Mouse (Mus musculus) mouse trophoblast stem cell (cell line): Measurements from ENCODE around the gene Msx2.

Source experiments
- in situ Hi-C, 2 experiments: fragments of 300-500 bp; cut with MseI, MboI; formaldehyde crosslinking; loops; 2 replicates in 1 of 2; 3 replicates in 1 of 2; pipeline ENCODE4 v1.15.1; 2025

Gene Msx2

DNA sequence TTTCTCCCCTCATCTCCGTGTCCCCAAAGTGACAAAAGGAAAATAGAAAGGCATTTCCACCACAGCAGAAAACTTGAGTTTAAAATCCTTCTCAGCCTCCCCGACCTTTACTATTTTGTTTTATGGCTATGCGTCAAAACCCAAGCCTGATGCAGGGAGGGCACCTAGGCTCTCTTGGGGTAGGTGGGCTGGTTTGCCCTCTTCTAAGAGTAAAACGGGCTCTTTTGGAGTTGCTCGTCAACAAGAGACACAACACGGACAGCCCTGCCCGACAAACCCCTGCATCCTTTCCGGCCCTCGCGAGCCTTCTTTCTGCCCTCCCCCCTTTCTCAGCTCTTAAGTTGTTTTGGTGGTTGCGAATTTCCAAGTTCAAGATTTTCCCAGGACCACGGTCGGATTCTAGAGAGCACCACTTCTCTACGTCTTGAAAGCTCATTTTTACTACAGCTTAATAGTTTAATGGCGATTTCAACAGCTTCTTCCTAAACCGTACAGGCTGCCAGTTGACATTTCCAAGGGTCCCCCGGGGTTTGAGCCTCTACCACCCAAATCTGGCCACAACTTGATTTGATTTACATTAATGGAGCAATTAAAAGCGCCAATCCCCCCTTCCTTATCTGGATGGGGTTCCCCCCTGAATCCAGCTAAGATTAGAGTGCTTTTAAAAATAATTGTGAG is 6.5 kb downstream of the Msx2 start:
- in situ Hi-C loops = loop anchor here (10.0 to 25.0 kb wide), 2 partner anchors 198 to 596 kb away; partner anchors contain the start of genes Drd1 (in 1 of the 2) and Sfxn1 (in 1 of the 2)

DNA sequence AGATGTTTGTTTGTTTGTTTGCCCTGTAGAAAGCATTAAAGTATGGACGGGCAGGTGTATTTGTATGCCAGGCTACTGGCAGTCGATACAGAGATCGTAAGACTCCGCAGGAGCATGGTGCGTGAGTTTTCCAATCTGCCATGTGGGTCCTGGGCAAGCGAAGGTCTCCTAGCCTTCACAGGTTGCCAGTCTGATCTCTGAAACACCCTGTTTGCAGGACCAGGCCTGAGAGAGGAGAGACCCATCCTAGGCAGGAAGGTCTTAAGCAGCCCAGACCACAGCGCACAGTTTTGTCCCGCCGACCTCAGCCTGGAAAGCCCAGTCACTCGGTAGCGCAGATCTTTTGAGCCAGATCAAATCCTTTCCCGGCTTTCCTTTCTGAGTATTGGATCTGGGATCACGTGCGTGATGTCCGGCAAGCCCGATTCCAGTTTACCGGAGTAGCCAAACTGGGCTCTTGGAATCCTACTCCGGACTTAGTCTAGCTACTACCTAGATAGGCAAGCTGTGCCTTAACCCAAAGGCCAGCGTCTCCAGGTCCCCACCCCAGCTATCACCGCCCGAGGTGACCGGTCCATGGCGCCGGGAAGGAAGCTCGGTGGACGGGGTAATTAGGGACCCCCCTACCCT is 7.6 kb downstream of the Msx2 start:
- in situ Hi-C loops = loop anchor here (10.0 to 25.0 kb wide), 2 partner anchors 199 to 597 kb away; partner anchors contain the start of genes Drd1 (in 1 of the 2) and Sfxn1 (in 1 of the 2)

DNA sequence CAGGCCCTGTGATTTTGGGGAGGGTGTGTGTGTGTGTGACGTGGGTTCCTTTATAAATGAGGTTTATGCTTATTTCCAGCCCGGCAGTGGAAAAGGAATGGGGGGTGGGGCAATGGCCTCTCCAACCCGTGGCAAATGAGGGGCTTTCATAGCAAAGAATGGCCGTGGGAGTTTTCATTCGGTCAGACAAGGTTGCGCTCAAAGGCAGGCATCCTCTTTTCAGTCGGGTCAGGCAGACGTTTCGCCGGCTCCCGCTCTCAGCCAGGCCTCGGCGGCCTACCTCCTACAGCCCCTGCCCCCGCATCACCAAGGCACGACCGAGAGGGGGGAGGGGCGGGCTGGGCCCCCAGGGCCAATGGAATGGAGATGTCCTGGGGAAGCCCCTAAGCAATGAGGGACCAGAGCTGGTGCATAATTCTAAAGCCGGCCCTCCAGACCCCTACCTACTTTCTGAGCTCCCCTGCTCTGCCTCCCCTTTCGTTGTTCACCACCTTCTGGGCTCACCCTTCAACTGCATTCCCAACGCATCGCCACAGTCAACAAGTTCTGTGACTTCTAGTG is 8.4 kb downstream of the Msx2 start:
- in situ Hi-C loops = loop anchor here (5.0 to 25.0 kb wide), 5 partner anchors 123 to 598 kb away; partner anchors contain the start of genes Drd1 (in 1 of the 2) and Sfxn1 (in 1 of the 2)

DNA sequence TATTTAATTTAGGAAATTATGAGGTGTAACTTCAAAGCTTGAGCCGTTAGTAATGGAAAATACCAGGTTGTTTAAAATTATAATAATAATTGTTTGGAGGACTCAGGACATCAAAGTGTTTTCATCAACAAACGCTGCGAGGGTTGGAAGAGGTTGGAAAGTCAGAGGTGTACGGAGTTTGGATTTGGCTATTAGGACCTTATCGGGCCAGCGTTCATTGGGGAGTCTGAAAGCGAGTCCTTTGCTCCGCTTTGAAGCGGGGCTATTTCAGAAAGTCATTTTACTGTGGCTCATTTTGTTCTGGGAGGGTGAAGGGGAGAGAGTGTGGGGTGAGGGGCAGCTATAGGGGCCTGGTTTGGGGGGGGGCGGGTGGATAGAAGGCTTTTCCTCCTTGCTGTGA is 8.9 kb downstream of the Msx2 start:
- in situ Hi-C loops = loop anchor here (5.0 to 25.0 kb wide), 5 partner anchors 123 to 598 kb away; partner anchors contain the start of genes Drd1 (in 1 of the 2) and Sfxn1 (in 1 of the 2)

DNA sequence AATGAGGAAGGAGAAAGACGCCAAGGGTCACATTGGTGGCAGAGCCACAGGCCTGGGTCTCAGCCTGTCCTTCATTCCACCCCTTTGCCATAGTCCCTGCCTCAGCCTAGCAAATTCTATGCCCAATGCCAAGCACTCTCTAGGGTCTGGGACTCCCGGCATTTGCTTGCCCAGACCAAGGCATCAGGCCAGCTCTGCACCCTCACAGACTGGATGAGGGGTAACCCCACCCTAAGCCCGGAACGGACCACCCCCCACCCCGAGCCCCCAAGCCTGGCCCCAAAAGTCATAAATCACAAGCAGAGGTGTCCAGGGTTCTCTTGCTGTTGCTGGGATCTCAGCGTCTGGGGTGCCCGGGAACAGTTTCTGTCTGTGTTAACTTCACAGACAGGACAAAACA is 9.8 kb downstream of the Msx2 start:
- in situ Hi-C loops = loop anchor here (5.0 to 25.0 kb wide), 5 partner anchors 124 to 599 kb away; partner anchors contain the start of genes Drd1 (in 1 of the 2) and Sfxn1 (in 1 of the 2)

DNA sequence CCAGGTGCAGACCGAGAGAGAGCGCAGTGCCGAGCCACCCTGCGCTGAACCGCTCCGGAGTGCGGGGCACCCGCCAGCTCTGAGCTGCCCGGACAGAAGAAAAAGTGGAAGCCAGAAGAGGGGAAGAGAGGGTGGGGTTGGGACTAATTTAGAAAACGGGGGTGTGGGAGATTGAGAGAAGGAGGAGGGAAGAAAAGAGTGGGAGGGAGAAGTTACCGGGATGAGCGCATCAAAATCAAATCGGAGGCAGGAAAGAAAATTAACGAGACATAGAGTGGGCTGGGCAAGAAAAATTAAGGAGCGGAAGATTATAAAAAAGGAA is 10.3 kb downstream of the Msx2 start:
- in situ Hi-C loops = loop anchor here (5.0 to 25.0 kb wide), 5 partner anchors 125 to 600 kb away; partner anchors contain the start of genes Drd1 (in 1 of the 2) and Sfxn1 (in 1 of the 2)

DNA sequence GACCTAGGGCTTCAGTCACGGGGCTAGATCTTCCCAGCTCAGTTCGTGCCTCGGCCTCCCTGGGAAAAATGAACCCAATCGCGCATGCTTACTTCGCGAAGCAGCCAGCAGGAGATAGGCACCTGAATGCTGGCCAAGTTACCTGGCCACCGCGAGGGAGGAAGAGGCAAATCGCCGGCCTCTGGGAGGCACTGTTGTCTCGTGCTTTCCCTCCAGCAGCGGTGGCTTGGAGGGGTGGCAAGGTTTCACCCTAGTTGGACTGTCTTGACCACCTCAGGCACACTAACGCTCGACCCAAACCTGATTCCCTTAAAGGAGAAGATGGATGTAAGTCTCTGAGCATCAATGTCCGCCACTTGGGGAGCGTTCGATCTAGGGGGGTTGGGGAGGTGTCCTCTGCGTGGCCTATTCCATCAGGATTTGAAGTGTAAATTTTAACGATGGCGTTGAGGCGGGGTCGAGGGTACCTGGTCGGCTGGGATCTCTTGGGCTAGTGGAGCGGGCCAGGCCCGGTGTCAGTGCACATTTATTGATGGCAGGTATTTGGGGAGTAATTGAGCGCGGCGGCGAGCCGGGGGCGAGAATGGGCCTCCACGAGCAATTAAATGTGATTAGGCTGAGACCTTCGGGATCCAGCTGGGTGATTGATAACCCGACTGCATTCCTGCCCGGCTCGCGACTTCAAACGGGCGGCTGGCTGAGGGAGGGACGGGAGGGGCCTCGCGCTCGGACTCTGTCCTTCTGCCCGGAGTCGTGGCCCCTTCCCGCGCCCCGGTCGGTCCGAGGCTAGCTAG is 10.8 kb downstream of the Msx2 start:
- in situ Hi-C loops = loop anchor here (5.0 to 25.0 kb wide), 5 partner anchors 125 to 600 kb away; partner anchors contain the start of genes Drd1 (in 1 of the 2) and Sfxn1 (in 1 of the 2)

DNA sequence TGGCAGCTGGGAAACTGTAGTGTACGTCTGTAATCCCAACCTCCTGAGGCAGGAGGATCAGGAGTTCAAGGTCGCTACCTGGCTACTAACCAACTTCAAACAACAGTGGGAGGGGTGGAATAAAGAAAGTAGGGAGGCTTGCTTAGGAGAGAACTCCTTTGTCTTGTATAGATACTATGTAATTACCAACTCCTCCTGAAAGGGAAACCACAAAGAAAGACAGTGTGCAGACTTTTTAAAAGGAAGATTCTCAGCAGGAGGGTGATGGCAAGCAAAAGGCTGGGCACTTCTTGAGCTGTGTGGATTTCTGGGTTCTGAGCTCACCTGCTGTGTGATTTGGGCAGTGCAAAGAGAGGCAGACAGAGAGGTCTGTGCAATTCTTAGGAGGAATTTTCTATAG is 11.5 kb downstream of the Msx2 start:
- in situ Hi-C loops = loop anchor here (5.0 to 25.0 kb wide), 5 partner anchors 126 to 601 kb away; partner anchors contain the start of genes Drd1 (in 1 of the 2) and Sfxn1 (in 1 of the 2)

DNA sequence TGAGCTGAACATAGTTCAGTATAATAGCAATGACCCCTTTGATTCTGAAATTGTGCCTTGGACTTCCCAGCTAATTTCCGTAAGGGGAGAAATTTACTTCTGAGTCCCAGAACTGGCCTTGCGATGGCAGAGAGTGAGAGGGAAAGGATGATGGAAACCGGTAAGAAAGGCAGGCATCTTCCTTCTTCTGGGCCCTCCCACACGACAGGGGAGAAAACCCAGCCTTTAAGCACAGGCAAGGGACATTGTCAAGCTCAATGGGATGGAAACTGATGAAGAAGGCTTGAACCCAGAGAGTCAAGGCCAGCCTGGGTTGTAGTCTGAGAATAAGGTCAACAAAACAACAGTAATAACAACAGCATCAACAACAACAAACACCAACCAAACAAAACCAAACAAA is 14.1 kb downstream of the Msx2 start:
- in situ Hi-C loops = loop anchor here (10.0 to 25.0 kb wide), 2 partner anchors 306 to 604 kb away; partner anchors contain the start of genes Drd1 (in 1 of the 2) and Sfxn1 (in 1 of the 2)

DNA sequence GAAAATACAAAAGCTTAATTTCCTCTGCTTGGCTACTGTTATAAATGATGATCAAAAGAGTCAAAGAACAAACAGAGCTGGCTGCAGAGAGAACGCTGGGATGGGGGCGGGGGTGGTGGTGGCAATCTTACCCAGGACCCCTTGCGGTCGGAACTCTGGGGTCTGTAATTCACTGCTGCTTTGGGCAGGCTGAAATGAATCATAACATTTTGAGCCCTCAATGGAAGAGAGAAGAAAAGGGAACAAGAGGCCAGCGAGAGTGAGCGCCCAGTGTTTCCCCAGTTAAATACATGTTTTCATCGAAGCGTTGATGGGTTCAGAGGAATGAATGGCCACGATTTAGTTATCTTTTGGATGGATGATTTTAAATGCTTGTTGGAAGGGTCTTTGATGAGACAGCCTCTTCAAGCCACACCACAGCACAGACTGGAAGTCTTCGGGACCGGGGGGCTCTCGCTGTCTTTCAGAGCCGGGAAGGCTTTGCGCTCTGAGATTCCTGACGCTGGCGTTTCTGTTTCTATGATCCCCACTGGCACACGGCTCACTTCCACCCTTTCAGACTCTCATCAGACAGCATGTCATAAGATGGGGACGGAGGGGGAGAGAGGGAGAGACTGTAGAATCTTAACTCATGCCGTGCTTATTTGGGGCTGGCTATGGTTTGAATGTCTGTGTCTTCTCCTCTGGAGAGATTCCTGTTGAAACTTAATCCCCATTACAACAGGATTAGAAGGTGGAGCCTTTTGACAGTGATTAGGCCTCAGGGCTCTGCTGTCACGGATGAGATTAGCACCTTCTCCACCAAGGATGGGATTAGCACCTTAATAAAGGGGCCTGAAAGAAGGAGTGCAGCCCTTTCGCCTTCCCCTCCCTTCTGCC is 17.8 kb downstream of the Msx2 start:
- in situ Hi-C loops = loop anchor here (5.0 to 25.0 kb wide), 3 partner anchors 227 to 607 kb away; partner anchors contain the start of genes Drd1 (in 1 of the 2) and Sfxn1 (in 1 of the 2)

DNA sequence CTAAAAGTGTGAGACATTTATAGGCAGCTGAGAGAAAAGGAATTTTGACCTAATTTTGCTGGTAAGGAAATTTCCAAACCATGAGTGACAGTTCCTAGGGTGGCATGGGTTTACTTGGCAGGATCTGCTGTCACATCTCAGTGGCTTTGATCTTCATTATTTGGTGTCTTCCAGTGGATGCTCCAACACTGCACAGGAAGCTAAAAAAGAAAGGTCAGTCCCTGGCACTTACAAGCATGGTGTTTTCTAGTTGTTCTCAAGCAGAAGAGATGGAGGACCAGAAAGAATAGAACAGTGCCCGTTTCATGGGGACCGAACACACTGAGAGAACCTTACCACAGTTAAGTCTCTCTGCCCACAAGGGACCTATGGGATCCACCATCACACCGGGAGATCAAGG is 18.9 kb downstream of the Msx2 start:
- in situ Hi-C loops = loop anchor here (5.0 to 25.0 kb wide), 3 partner anchors 228 to 608 kb away; partner anchors contain the start of genes Drd1 (in 1 of the 2) and Sfxn1 (in 1 of the 2)

DNA sequence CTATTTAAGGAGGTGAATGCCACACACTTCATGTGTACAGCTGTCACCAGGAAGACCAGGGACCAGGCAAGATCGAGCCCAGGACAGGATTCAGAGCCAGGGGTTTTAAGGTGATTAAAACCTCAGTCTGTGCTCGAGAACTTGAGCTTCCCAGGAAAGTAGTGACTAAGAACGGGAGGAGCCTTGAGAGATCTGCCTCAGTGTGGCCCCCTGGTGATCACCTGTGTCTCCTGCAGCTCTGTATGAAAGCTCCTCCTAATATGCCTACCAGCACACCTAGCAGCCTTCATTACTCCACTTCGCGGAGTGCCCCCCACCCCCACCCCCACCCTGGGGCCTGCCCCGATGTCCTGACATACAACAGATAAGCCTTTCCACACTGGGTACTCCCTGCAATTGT is 25.3 kb downstream of the Msx2 start:
- in situ Hi-C loops = loop anchor here in 1 of 2 experiments (25.0 kb wide), 1 partner anchor 615 kb away; the partner anchor contains the start of genes Drd1 and Sfxn1

DNA sequence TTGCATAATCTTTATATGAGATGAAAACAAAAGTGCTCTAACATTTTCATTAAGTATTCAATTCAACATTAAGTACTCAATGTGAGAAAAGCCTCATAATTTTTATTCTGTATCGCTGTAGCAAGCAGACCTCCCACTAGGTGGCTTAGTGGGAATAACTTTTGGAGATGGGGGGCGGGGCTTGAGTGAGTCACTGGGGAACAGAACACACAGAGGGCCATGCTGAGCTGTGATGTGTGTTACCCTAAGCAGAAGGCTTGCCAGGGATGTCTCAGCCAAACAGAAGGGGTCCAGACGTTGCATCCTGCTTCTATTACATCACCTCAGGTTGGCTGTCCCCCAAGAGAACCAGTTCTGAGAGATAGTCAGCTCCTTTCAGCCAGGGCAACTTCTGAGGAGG is 29.3 kb downstream of the Msx2 start:
- in situ Hi-C loops = loop anchor here in 1 of 2 experiments (25.0 kb wide), 1 partner anchor 619 kb away; the partner anchor contains the start of genes Drd1 and Sfxn1

DNA sequence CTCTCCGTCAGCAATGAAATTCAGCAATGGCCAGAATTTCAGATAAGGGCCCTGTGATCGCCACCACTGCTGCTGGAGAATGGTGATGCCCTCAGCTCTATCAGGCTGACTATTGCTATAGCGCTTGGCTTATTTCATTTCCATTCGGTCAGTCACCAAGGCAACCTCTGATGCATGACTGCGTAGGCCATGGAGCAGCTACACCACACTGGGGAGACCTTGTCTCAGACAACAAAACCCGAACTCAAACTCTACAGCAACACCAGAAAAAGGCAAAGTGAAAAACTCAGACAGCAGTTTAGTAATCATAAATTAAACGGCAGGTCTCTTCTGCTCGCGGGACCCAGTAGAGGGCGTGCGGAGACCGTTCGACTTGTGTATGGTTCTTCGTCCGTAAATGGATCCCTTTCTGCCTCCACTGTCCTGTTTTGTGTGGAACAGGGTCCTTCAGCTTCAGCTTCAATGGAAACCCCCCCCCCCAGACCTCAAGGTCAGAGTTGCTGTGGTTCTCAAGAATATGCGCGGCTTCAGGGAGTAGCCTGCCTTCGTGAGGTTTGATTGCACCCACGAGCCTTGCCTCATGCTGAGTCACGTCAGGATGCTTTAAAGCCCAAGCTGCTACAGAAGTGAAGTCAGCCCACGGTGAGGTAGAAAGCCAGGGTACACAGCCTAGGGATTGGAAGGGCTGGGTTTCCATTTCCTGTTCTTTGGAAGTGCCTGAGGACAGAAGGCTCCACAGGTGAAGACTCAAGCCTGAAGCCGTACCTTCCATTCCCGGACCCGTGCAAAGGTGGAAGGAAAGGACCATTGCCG is 30.5 kb downstream of the Msx2 start:
- in situ Hi-C loops = loop anchor here in 1 of 2 experiments (25.0 kb wide), 1 partner anchor 620 kb away; the partner anchor contains the start of genes Drd1 and Sfxn1

DNA sequence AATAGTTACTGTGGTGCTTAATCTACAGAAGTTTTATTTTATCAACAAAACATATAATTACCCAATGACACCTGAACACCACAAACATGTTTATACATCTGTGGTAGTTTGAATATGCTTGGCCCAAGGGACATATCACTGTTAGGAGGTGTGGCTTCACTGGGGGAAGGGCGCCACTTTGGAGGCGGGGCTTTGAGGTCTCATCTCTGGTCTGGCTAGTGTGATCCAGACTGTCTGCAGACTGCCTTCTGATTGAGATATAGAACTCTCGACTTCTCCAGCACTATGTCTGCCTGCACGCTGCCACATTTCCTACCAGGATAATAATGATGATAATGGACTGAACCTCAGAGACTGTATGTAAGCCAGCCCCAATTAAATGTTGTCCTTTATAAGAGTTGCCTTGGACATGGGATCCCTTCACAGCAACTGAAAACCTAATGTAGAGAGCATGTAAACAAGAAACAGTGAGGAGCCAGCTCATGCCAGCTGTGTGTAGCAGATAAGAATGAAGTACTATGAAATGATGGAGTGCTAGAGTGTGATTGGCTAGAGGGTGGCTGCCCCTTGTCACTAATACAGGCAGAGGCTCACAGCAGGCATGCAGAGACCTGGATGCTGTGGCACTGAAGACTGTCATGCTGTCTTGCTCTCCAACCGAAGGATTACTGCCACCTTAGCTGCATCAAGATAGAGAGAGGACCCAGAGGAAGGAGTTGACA is 31.4 kb downstream of the Msx2 start:
- in situ Hi-C loops = loop anchor here in 1 of 2 experiments (25.0 kb wide), 1 partner anchor 621 kb away; the partner anchor contains the start of genes Drd1 and Sfxn1

DNA sequence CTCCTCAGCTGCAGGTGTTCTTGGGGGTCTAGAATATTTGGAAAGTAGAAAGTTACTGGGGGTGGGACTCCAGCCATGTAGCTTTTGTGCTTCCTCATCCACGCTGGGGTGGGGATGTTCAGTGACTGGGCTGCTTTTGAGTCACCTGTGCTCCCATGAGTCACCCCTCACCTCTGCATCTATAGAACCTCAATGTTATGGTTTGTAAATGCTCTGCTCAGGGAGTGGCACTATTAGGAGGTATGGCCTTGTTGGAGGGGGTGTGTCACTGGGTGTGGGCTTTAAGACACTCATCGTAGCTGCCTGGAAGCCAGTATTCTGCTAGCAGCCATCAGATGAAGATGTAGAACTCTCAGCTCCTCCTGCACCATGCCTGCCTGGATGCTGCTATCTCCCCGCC is 32.9 kb downstream of the Msx2 start:
- in situ Hi-C loops = loop anchor here (10.0 to 25.0 kb wide), 2 partner anchors 315 to 622 kb away; partner anchors contain the start of genes Drd1 (in 1 of the 2) and Sfxn1 (in 1 of the 2)

DNA sequence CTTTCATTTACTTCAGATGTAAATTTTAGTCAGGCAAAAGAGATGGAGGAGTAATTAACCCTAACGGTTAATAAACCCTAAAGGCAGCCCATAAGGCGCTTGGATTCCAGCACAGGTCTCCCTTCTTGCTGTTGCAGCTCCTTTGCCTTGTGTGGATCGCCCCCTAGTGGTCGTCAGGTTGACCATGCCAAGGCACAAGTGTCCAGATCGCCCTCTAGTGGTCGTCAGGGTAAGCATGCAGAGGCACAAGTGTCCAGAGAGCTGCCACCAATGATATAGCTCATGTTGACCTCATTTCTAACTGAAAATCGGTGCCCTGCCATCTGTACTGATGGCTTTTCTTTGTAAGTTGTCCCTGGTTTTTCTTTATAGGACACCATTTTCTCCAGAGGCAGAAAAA is 46.4 kb downstream of the Msx2 start:
- in situ Hi-C loops = loop anchor here in 1 of 2 experiments (25.0 kb wide), 1 partner anchor 636 kb away; the partner anchor contains the start of genes Drd1 and Sfxn1

DNA sequence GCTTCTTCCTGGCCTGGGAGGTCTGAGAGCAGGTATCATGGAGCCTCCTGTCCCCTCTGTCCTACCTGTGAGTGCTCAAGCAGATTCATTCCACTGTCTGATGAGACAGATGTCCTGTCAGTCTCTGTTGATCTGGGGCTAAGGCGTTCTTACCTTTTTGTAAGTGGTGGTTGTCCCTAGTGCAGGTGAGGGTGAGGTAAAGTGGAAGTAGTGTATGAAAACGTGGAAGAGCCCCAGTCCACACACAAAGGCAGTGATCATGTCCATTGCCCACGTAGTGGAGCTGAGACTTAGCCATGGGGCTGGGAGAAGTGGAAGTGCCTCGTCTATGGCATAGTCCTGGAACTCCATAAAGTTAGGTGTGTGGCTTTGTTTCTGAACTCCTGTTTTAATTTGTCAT is 51.7 kb downstream of the Msx2 start:
- in situ Hi-C loops = no loop called here
